Mouse (Mus musculus) forebrain, embryonic 15.5 days (tissue): ENCODE data around the gene Btbd1. TPM values are rescaled to one million over a fixed set of nuclear protein-coding genes. Genes with fewer than 3 reads are reported as not detected.

Experiments
- ATAC-seq: fragments of 200-750 bp; cut with Nextera tagmentation; replicated peaks from 2 replicates; pipeline ENCODE4 v1.8.0; 2017; ENCODE audit warnings: mild to moderate bottlenecking, moderate TSS enrichment, moderate library complexity
- H3K27ac ChIP-seq: fragments of 300-500 bp; sonication (generic); replicated peaks from 2 replicates; pipeline ENCODE4 v1.5.1; 2015; ENCODE audit warnings: mild to moderate bottlenecking, inconsistent platforms
- H3K27me3 ChIP-seq: fragments of 300-500 bp; sonication (generic); 2 replicates; pipeline ENCODE4 v1.6.1; 2015; ENCODE audit warnings: inconsistent platforms
- H3K36me3 ChIP-seq: fragments of 300-500 bp; sonication (generic); 2 replicates; pipeline ENCODE4 v1.6.1; 2015; ENCODE audit warnings: mild to moderate bottlenecking, inconsistent platforms
- H3K4me1 ChIP-seq: fragments of 300-500 bp; sonication (generic); 2 replicates; pipeline ENCODE4 v1.6.1; 2015; ENCODE audit warnings: inconsistent platforms
- H3K4me2 ChIP-seq: fragments of 300-500 bp; sonication (generic); replicated peaks from 2 replicates; pipeline ENCODE4 v1.6.1; 2015; ENCODE audit warnings: mild to moderate bottlenecking, inconsistent platforms
- H3K4me3 ChIP-seq: fragments of 300-500 bp; sonication (generic); 2 replicates; pipeline ENCODE4 v1.5.1; 2015; ENCODE audit warnings: mild to moderate bottlenecking, inconsistent platforms
- H3K9ac ChIP-seq: fragments of 300-500 bp; sonication (generic); replicated peaks from 2 replicates; pipeline ENCODE4 v1.6.1; 2015; ENCODE audit warnings: mild to moderate bottlenecking, inconsistent platforms
- H3K9me3 ChIP-seq: fragments of 300-500 bp; sonication (generic); 2 replicates; pipeline ENCODE4 v1.6.1; 2016; ENCODE audit warnings: inconsistent platforms
- WGBS: fragments of 180-500 bp; shearing (Covaris S2); methylation state at CpG from one replicate; pipeline ENCODE4 v1.1.7; 2015; ENCODE audit warnings: mixed read lengths; 5-methylcytosine and 5-hydroxymethylcytosine counted together
- polyA plus RNA-seq: library from polyadenylated mRNA; unstranded; fragments of >200 nt; fragmentation: Nextera tagmentation; extraction: Ambion mirVana; gene quantifications from 2 replicates; pipeline ENCODE4 v1.2.1, GENCODE M21; 2015

Gene Btbd1
- 96.3 and 108 TPM in 2 replicates for polyA plus RNA-seq

DNA sequence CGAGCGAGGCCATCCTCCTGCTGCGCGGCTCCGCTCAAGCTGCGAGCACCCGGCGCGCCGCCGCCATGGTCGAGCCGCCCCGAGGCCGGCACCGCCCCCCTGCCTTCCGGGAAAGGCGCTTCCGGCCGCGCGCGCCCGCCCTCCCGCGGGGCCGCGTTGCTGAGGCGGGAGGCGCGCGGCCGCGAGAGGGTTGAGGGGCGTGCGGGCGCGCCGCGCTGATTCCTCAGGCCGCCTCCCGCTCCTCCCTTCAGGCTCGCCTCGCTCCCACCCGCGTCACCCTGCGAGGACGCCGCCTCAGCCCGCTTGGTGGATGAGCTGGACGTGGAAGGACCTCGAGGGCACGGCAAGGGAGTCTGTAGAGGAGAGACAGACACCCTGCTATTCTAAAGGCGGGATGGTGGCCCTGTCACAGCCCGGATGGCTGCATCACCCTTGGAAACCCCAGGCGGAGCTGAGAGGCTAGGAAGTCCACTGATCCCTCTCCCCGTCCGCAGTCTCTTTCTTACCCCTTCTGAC, at the start of gene Btbd1:
Gene Btbd1 (minus strand): TSS at position 53 of the 516 bp plus-strand sequence.
- H3K4me3 ChIP-seq = peak within 1 kb of the TSS; percentile 70
- WGBS = under 1% methylated on average over 47 of the region's 58 CpGs

GRCm38 (mm10) chr7:81875372-81875771, 46.1 kb upstream of the Btbd1 start:
- no peaks in the 10 kb centered on the region for H3K4me1 ChIP-seq
- H3K27me3 ChIP-seq = no peaks in the 10 kb centered on the region
- no peak overlapping the region for H3K4me3 ChIP-seq
- H3K36me3 ChIP-seq = no peaks in the 10 kb centered on the region; the same call in 1 of the 2 replicates
- H3K9ac ChIP-seq = no peak overlapping the region
- no peak overlapping the region for H3K4me2 ChIP-seq
- H3K27ac ChIP-seq = no peak overlapping the region
- H3K9me3 ChIP-seq = no peaks in the 10 kb centered on the region
- 89% methylated on average over 9 of the region's 9 CpGs for WGBS
- ATAC-seq = no peak

More for the DNA sequence above, at the start of gene Btbd1:
- peak; percentile 94 for ATAC-seq
- Histone ChIP-seq H3K9ac (peak within 1 kb of the TSS; percentile 80), H3K9me3 (no peaks in the 10 kb centered on the region), H3K4me2 (peak within 1 kb of the TSS; percentile 66), H3K4me1 (peaks cover 43% of the 10 kb centered on the region), H3K27me3 (no peaks in the 10 kb centered on the region), H3K36me3 (no peaks in the 10 kb centered on the region), H3K27ac (peak within 1 kb of the TSS; percentile 95)

DNA sequence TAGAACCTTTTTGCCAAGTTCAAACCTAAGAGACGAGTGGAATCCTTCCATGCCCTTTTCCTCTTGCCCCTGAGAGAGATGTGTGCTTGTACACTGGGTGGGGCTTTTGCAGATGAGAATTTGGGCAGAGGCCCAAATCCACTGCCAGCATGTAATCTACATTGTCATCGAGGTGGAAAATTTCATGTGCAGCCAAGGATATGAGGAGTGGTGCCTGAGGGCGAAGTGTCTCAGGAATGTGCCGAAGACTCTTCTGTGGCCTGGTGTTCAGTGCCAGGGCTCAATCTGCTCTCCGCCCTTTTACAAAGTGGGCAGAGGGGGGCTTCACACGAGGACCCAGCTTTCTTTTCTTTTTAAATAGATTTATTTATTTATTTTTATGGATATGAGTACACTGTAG, 45.4 kb upstream of the Btbd1 start:
- Histone ChIP-seq H3K27ac (no peak overlapping the region), H3K4me1 (no peaks in the 10 kb centered on the region), H3K4me3 (no peak overlapping the region), H3K36me3 (no peaks in the 10 kb centered on the region; the same call in 1 of the 2 replicates), H3K4me2 (no peak overlapping the region), H3K27me3 (no peaks in the 10 kb centered on the region), H3K9ac (no peak overlapping the region), H3K9me3 (no peaks in the 10 kb centered on the region)
- WGBS = 57% methylated on average over 6 of the region's 6 CpGs
- ATAC-seq = 0 out of 2 replicates have a peak, but pooled peaks have one; percentile 24

DNA sequence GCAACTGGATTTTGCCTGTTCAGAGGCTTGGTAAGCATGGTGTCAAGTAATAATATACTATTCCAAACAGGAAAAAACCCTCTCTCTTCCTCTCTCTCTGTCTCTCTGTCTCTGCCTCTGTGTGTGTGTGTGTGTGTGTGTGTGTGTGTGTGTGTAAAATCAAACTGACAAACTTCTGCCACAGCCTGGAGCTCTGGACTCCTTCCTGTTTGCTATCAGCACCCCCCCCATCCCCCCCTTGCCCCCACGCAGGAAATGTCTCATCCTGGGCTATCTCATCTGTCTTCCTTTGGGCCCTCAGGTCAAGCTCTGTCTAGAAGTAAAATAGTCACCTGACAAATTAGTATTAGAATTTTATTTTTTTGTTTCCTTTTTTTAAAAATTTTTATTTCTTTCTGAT, 44.6 kb upstream of the Btbd1 start:
- H3K27me3 ChIP-seq = no peaks in the 10 kb centered on the region
- H3K9me3 ChIP-seq = no peaks in the 10 kb centered on the region
- no peak for ATAC-seq
- H3K4me3 ChIP-seq = no peak overlapping the region
- 86% methylated on average over 1 of the region's 1 CpGs for WGBS
- peaks cover 7% of the 10 kb centered on the region; the same call in 1 of the 2 replicates for H3K4me1 ChIP-seq
- H3K27ac ChIP-seq = no peak overlapping the region
- no peak overlapping the region for H3K4me2 ChIP-seq
- H3K9ac ChIP-seq = no peak overlapping the region
- no peaks in the 10 kb centered on the region; the same call in 1 of the 2 replicates for H3K36me3 ChIP-seq

GRCm38 (mm10) chr7:81872493-81873013, 43.3 kb upstream of the Btbd1 start:
- H3K4me2 ChIP-seq = no peak overlapping the region
- no peak overlapping the region for H3K4me3 ChIP-seq
- no peaks in the 10 kb centered on the region for H3K27me3 ChIP-seq
- no peak for ATAC-seq
- no peak overlapping the region for H3K27ac ChIP-seq
- no peaks in the 10 kb centered on the region for H3K36me3 ChIP-seq
- H3K9me3 ChIP-seq = no peaks in the 10 kb centered on the region
- peaks cover 16% of the 10 kb centered on the region for H3K4me1 ChIP-seq
- 88% methylated on average over 13 of the region's 13 CpGs for WGBS
- no peak overlapping the region for H3K9ac ChIP-seq

DNA sequence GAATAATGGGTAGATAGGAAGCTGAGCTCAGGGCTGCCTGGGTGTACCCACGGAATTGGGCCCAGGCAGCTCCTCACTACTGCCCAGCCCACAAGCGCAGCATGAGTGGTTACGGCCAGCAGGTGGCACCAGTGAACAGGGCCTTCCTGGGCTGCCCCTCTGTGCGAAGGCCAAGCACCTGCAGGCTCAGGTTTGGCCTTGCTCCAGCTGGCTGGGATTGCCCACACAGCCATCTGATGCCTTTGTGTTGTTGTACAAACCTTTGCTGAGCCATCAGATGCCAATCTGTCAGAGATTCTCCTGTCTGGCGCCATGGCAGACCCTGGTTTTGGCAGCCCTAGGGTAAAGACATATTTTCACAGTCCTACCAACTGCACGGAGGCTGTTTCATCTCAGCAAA, 38.9 kb upstream of the Btbd1 start:
- WGBS = 11% methylated on average over 6 of the region's 6 CpGs
- peak; percentile 90 for ATAC-seq
- H3K27ac ChIP-seq = peak overlapping the region; percentile 16; the same call in 1 of the 2 replicates

GRCm38 (mm10) chr7:81867231-81867930, 38.1 kb upstream of the Btbd1 start:
- ATAC-seq = no peak
- H3K9me3 ChIP-seq = no peaks in the 10 kb centered on the region
- no peaks in the 10 kb centered on the region for H3K27me3 ChIP-seq
- 90% methylated on average over 9 of the region's 9 CpGs for WGBS
- no peak overlapping the region for H3K9ac ChIP-seq
- no peak overlapping the region for H3K27ac ChIP-seq
- no peaks in the 10 kb centered on the region for H3K36me3 ChIP-seq
- no peak overlapping the region for H3K4me2 ChIP-seq
- no peak overlapping the region for H3K4me3 ChIP-seq
- peaks cover 16% of the 10 kb centered on the region for H3K4me1 ChIP-seq

More for the DNA sequence above, 38.9 kb upstream of the Btbd1 start:
- no peak overlapping the region for H3K4me3 ChIP-seq
- H3K4me1 ChIP-seq = peaks cover 16% of the 10 kb centered on the region
- no peak overlapping the region for H3K4me2 ChIP-seq
- H3K9me3 ChIP-seq = no peaks in the 10 kb centered on the region
- H3K9ac ChIP-seq = no peak overlapping the region
- H3K36me3 ChIP-seq = no peaks in the 10 kb centered on the region
- H3K27me3 ChIP-seq = no peaks in the 10 kb centered on the region

DNA sequence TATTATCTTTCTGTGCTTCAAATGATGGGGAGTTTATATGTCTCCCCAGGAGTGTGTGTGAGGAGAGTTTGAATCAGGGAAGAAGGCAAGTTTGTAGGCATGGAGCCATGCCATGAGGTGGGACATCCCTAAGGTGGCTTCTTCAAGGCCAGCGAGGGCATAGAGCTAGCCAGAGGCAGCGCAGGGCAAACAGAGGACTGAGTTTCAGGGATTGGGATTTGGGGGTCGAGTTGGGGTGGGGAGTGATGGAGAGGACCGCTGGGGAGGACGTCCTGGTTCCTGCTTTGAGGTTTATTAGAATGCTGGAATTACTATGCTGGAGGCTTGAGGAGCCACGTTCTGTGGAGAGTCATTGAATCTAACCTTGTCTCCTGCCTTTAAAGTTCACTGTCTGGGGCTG, 36.7 kb upstream of the Btbd1 start:
- Histone ChIP-seq H3K9me3 (no peaks in the 10 kb centered on the region), H3K9ac (no peak overlapping the region), H3K27ac (no peak overlapping the region), H3K36me3 (no peaks in the 10 kb centered on the region), H3K27me3 (no peaks in the 10 kb centered on the region), H3K4me2 (no peak overlapping the region), H3K4me1 (peaks cover 16% of the 10 kb centered on the region), H3K4me3 (no peak overlapping the region)
- WGBS = 92% methylated on average over 6 of the region's 6 CpGs
- ATAC-seq = no peak

GRCm38 (mm10) chr7:81864552-81864951, 35.3 kb upstream of the Btbd1 start:
- Histone ChIP-seq H3K27me3 (no peaks in the 10 kb centered on the region), H3K4me3 (no peak overlapping the region), H3K4me1 (peaks cover 25% of the 10 kb centered on the region), H3K4me2 (no peak overlapping the region), H3K9ac (no peak overlapping the region), H3K36me3 (no peaks in the 10 kb centered on the region), H3K27ac (no peak overlapping the region), H3K9me3 (no peaks in the 10 kb centered on the region)
- 88% methylated on average over 6 of the region's 6 CpGs for WGBS
- no peak for ATAC-seq

DNA sequence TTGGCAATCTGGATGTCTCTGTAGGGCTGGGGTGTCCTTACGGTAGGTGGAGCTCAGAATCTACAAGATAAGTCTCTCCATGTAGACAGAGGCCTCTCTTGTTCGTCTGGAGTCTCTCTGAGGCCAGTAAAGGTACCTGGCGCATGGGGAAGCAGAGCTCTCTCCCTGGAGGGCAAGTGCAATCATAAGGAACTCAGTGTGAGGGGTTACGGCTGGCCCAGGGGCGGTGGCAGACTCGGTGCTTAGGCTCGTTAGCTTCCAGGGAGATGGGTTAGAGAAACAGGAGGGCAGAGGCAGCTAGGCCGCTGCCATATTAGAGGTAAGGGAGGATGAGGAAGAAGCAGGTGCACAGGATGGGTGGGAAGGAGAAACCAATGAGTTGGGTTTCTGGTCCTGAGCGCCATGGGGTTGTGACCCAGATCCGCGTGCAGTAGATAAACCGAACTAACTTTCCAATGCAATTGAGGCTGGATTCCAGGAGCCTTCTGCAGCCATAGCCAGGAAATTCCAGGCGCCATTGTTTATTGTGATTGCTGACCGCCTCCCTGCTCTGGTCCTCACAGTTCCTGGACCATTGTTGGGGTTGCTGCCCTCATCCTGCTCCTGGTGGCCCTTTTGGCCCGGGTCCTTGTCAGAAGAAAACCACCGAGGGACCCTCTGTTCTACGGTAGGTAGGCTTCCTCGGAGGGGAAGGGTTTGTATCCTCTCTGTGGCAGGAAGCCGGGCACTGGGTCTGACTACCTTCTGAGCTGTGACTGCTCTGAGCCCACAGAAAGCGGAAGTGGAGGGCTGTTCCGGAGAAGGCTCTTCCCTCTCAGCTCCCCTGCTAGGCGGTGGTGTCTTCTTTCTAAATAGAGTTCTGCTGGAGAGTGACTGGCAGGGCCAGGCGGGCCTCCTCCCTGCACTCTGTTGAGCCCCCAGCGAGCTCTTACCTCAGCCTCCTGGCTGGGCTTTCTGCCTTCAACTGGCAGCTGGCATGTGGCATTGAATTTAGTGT, 33.7 kb upstream of the Btbd1 start:
- Histone ChIP-seq H3K27me3 (peaks cover 6% of the 10 kb centered on the region; the same call in 1 of the 2 replicates), H3K4me2 (no peak overlapping the region), H3K9me3 (no peaks in the 10 kb centered on the region), H3K9ac (no peak overlapping the region), H3K4me3 (no peak overlapping the region), H3K36me3 (no peaks in the 10 kb centered on the region), H3K27ac (no peak overlapping the region), H3K4me1 (peaks cover 21% of the 10 kb centered on the region)
- WGBS = 73% methylated on average over 24 of the region's 24 CpGs
- ATAC-seq = no peak

DNA sequence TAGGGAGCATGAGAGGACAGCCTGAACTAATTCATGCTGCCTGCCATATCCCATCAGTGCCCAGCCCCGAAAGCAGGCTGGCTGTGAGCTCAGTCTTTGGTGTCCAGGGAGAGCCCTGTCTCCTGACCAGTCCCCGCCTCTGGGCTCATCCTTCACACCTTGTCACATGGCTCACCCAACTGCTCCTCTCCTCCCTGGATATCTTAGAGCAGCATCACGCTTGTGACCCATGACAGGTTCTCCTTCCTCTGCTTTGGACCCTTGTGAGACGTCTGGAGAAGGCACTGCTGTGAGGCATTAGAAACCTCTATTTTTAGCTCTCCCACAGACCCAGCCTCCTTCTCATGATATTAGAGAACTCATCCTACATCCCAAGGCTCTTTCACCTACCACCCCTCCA, 32.7 kb upstream of the Btbd1 start:
- H3K4me2 ChIP-seq = no peak overlapping the region
- WGBS = 83% methylated on average over 4 of the region's 4 CpGs
- ATAC-seq = no peak
- H3K27ac ChIP-seq = no peak overlapping the region
- H3K9ac ChIP-seq = no peak overlapping the region
- no peaks in the 10 kb centered on the region for H3K9me3 ChIP-seq
- no peak overlapping the region for H3K4me3 ChIP-seq
- peaks cover 21% of the 10 kb centered on the region for H3K4me1 ChIP-seq
- no peaks in the 10 kb centered on the region for H3K36me3 ChIP-seq
- peaks cover 10% of the 10 kb centered on the region; the same call in 1 of the 2 replicates for H3K27me3 ChIP-seq
